Mouse (Mus musculus) forebrain, embryonic 11.5 days (tissue): ENCODE measurements around the gene Nphs2. TPM values are rescaled to one million over a fixed set of nuclear protein-coding genes. Genes with fewer than 3 reads are reported as not detected.

Experiments used
- ATAC-seq: fragments of 200-750 bp; cut with Nextera tagmentation; replicated peaks from 2 replicates; pipeline ENCODE4 v1.8.0; 2017; ENCODE audit warnings: moderate TSS enrichment; ENCODE audit not compliant: low FRiP score
- DNase-seq: peaks from one replicate; pipeline ENCODE4 v3.0.0-alpha.2; 2017; ENCODE audit warnings: low spot score
- H3K27ac ChIP-seq: fragments of 300-500 bp; sonication (generic); 2 replicates; pipeline ENCODE4 v1.5.1; 2014; ENCODE audit warnings: low read depth, low read length
- H3K27me3 ChIP-seq: fragments of 300-500 bp; sonication (generic); 2 replicates; pipeline ENCODE4 v1.6.1; 2014; ENCODE audit warnings: mild to moderate bottlenecking, low read length, mixed read lengths; ENCODE audit not compliant: control insufficient read depth, insufficient read depth
- H3K36me3 ChIP-seq: fragments of 300-500 bp; sonication (generic); 2 replicates; pipeline ENCODE4 v1.6.1; 2014; ENCODE audit warnings: mild to moderate bottlenecking, low read length, moderate library complexity, mixed read lengths; ENCODE audit not compliant: control insufficient read depth, insufficient read depth
- H3K4me1 ChIP-seq: fragments of 300-500 bp; sonication (generic); replicated peaks from 2 replicates; pipeline ENCODE4 v1.6.1; 2014; ENCODE audit warnings: low read length, mixed read lengths; ENCODE audit not compliant: control insufficient read depth, insufficient read depth
- H3K4me2 ChIP-seq: fragments of 300-500 bp; sonication (generic); 2 replicates; pipeline ENCODE4 v1.6.1; 2014; ENCODE audit warnings: low read depth, mild to moderate bottlenecking, low read length, moderate library complexity, mixed read lengths; ENCODE audit not compliant: severe bottlenecking
- H3K4me3 ChIP-seq: fragments of 300-500 bp; sonication (generic); 2 replicates; pipeline ENCODE4 v1.5.1; 2014; ENCODE audit warnings: low read depth, low read length
- H3K9ac ChIP-seq: fragments of 300-500 bp; sonication (generic); 2 replicates; pipeline ENCODE4 v1.6.1; 2014; ENCODE audit warnings: low read length
- H3K9me3 ChIP-seq: fragments of 300-500 bp; sonication (generic); 2 replicates; pipeline ENCODE4 v1.6.1; 2016; ENCODE audit warnings: low read length, mixed read lengths; ENCODE audit not compliant: control insufficient read depth
- WGBS: fragments of 180-500 bp; shearing (Covaris S2); extraction: QIAGEN DNeasy Blood & Tissue Kit; methylation state at CpG from one replicate; pipeline ENCODE4 v1.1.7; 2014; 5-methylcytosine and 5-hydroxymethylcytosine counted together
- polyA plus RNA-seq: library from polyadenylated mRNA; unstranded; fragments of >200 nt; fragmentation: Nextera tagmentation; extraction: Ambion mirVana; gene quantifications from 2 replicates; pipeline ENCODE4 v1.2.1, GENCODE M21; 2014

Gene Nphs2
- polyA plus RNA-seq, 1 experiment from 2014 or later = 0.21 TPM

- Histone ChIP-seq H3K9ac (no peak overlapping the region), H3K36me3 (no peaks in the 10 kb centered on the region), H3K4me2 (no peak overlapping the region), H3K27ac (no peak overlapping the region), H3K9me3 (no peaks in the 10 kb centered on the region), H3K27me3 (no peaks in the 10 kb centered on the region), H3K4me3 (no peak overlapping the region), H3K4me1 (no peaks in the 10 kb centered on the region)
- DNase-seq (no peak), ATAC-seq (no peak)
- WGBS = 77% methylated on average over 4 of the region's 4 CpGs
These were observed 30.3 kb downstream of the Nphs2 start for GRCm38 (mm10) chr1:156340847-156341246.

DNA sequence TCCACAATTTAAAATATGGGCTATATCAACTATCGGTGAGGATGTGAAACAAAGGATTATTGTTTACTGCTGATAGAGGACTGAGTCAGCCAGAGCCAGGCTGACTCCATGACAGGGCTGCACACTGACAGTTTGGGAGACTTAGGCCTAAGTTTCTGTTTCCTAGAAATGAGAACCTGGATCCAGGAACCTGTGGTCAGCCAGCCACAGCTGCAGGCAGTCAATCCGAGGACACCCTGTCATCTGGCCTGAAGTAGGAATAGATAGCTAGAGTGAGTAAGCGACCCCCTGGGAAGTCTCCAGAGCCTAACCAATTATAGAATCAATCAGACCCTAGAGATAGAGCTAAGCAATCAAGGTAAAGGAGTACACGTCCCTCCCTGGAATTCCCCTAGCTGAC, 33.9 kb downstream of the Nphs2 start:
- Histone ChIP-seq H3K9ac (no peak overlapping the region), H3K36me3 (no peaks in the 10 kb centered on the region), H3K9me3 (no peaks in the 10 kb centered on the region), H3K27ac (no peak overlapping the region), H3K4me3 (no peak overlapping the region), H3K4me2 (no peak overlapping the region), H3K4me1 (no peaks in the 10 kb centered on the region), H3K27me3 (no peaks in the 10 kb centered on the region)
- DNase-seq (no peak), ATAC-seq (no peak)
- 71% methylated on average over 4 of the region's 4 CpGs for WGBS

DNA sequence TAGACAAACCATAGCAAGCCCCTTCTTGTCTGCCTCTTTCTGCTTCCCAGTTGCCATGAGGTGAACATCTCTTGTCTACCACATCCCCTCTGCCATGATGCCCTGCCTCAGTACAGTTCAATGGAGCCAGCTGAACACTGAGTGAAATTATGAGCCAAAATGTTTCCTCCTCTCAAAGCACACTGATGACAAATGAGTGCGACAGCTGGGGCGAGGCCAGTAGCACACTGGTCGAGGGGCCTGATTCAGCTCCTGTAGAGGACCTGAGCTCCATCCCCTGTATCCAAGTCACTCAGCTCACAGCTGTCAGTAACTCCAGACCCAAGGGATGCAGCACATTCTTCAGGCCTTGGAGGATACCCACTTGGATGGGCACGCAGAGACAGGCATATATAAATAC, 35.1 kb downstream of the Nphs2 start:
- DNase-seq = no peak
- H3K4me1 ChIP-seq = no peaks in the 10 kb centered on the region
- H3K4me2 ChIP-seq = no peak overlapping the region
- whole genome bisulfite sequencing = 94% methylated on average over 4 of the region's 4 CpGs
- no peak overlapping the region for H3K9ac ChIP-seq
- no peaks in the 10 kb centered on the region for H3K27me3 ChIP-seq
- no peak overlapping the region for H3K27ac ChIP-seq
- no peak for ATAC-seq
- H3K36me3 ChIP-seq = no peaks in the 10 kb centered on the region
- no peak overlapping the region for H3K4me3 ChIP-seq
- H3K9me3 ChIP-seq = no peaks in the 10 kb centered on the region

DNA sequence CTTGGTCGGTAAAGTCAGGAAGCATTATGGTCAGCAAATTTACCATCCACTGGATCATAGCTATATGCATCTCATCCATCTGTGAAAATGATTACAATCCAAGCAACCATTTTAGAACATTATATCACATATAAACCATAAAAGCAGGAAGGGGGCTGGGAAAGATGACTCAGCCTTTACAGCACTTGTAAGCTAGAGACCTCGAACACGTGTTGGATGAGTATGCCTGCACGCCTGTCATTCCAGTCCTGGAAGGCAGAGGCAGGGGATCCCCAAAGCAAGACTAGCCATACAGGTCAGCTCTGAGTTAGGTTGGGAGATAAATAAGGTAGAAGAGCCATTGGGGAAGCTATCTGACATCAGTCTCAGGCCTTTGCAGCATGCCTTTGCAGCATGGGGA, 38.5 kb downstream of the Nphs2 start:
- Histone ChIP-seq H3K4me2 (no peak overlapping the region), H3K27me3 (no peaks in the 10 kb centered on the region), H3K4me3 (no peak overlapping the region), H3K27ac (no peak overlapping the region), H3K4me1 (no peaks in the 10 kb centered on the region), H3K36me3 (no peaks in the 10 kb centered on the region), H3K9ac (no peak overlapping the region), H3K9me3 (no peaks in the 10 kb centered on the region)
- no peak for DNase-seq
- no peak for ATAC-seq
- 85% methylated on average over 4 of the region's 4 CpGs for WGBS

- DNase-seq = no peak
- no peaks in the 10 kb centered on the region for H3K4me1 ChIP-seq
- H3K27ac ChIP-seq = no peak overlapping the region
- no peak for ATAC-seq
- H3K9me3 ChIP-seq = no peaks in the 10 kb centered on the region
- no peak overlapping the region for H3K9ac ChIP-seq
- H3K27me3 ChIP-seq = no peaks in the 10 kb centered on the region
- no peak overlapping the region for H3K4me3 ChIP-seq
- no peaks in the 10 kb centered on the region for H3K36me3 ChIP-seq
- no peak overlapping the region for H3K4me2 ChIP-seq
- WGBS = 93% methylated on average over 4 of the region's 4 CpGs
These were observed 39.9 kb downstream of the Nphs2 start for GRCm38 (mm10) chr1:156350441-156350840.

DNA sequence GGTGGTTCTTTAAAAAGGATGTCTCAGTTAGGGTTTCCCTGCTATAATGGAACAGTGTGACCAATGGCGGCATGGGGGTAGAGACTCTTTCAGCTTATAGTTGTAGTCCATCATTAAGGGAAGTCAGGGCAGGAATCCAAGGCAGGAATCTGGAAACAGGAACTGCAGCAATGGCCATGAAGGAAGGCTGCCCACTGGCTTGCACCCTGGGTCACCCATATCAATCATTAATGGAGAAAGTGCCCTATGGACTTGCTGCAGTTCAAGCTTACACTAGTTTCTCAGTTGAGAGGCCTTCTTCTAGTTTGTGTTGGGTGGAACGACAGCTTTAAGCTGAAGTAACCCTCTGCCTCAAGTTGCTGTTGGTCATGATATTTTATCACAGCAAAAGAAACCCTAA, 41.9 kb downstream of the Nphs2 start:
- no peak overlapping the region for H3K27ac ChIP-seq
- no peak overlapping the region for H3K9ac ChIP-seq
- H3K4me2 ChIP-seq = no peak overlapping the region
- H3K4me1 ChIP-seq = no peaks in the 10 kb centered on the region
- no peaks in the 10 kb centered on the region for H3K27me3 ChIP-seq
- H3K4me3 ChIP-seq = no peak overlapping the region
- 87% methylated on average over 2 of the region's 2 CpGs for WGBS
- ATAC-seq (no peak), DNase-seq (no peak)
- H3K36me3 ChIP-seq = no peaks in the 10 kb centered on the region
- no peaks in the 10 kb centered on the region for H3K9me3 ChIP-seq

DNA sequence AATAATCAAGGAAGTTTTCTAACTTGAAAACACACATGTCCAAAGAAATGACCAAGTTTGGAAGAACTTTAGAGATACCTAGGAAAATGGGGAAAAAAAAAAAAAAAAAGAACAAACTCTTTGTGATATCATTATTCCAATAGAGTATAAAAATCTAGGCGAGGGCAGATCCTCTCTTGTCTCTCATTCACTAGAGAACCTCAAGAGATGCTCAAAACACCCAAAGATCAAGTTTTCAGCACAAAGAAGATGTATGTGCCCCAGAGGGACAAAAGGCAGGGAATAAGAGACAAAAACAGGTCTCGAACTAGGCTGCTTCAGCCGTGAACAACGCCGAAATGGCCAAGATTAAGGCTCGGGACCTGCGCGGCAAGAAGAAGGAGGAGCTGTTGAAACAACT, 55.2 kb downstream of the Nphs2 start, which contains the start of gene Gm2000:
Gene Gm2000, plus strand, starts transcription at position 301 of the 400 bp plus-strand sequence.
- Histone ChIP-seq H3K9ac (no peak within 1 kb of the TSS), H3K9me3 (no peaks in the 10 kb centered on the region), H3K4me1 (no peaks in the 10 kb centered on the region), H3K4me2 (no peak within 1 kb of the TSS), H3K36me3 (no peaks in the 10 kb centered on the region), H3K4me3 (no peak within 1 kb of the TSS), H3K27me3 (no peaks in the 10 kb centered on the region), H3K27ac (no peak within 1 kb of the TSS)
- WGBS = 83% methylated on average over 8 of the region's 8 CpGs
- ATAC-seq (no peak), DNase-seq (no peak)

Other genes starting within 250 kb of the Nphs2 start
- 2.6 and 3.2 TPM in 2 replicates for gene Fam163a, start 105.7 kb upstream of the Nphs2 start, polyA plus RNA-seq
- 0.07 and 0.32 TPM in 2 replicates for gene Tdrd5, start 7.1 kb upstream of the Nphs2 start, polyA plus RNA-seq
- 833 and 877 TPM in 2 replicates for gene Gm2000, start 55.3 kb downstream of the Nphs2 start, polyA plus RNA-seq
- 0.43 TPM in 1 of 2 replicates, not detected in the other for gene Axdnd1, start 110.4 kb downstream of the Nphs2 start, polyA plus RNA-seq
- gene Soat1, start 163.6 kb downstream of the Nphs2 start, polyA plus RNA-seq = 22.5 and 25.8 TPM in 2 replicates
- 0.12 and 0.37 TPM in 2 replicates for gene Gm10031, start 213.3 kb downstream of the Nphs2 start, polyA plus RNA-seq
- 5.7 TPM in 2 replicates for gene Abl2, start 248.1 kb downstream of the Nphs2 start, polyA plus RNA-seq